Mouse (Mus musculus): ENCODE measurements around the gene Plekha5.

DNA sequence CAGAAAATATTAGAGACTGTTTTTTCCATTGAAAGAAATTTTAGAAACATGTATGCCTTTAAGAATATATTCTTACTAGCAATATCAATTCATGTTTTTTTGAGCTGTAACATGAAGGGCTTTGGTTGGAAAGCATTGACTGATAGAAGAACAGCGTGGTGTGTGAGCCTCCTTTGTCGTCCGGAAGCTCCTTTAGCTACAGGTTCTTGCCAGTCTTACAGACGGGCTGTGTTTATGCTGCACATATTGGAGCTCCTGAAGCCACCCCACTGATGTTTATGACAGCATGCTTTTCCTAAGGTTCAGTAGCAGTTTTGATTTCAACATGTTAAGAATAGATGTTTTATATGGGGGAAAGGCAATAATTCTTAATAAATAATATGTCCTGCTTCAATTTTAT, 91.7 kb downstream of the Plekha5 start:
- no peak for TF ChIP-seq CTCF (IDR thresholded peaks at IDR 0.05; ENCODE audit: low read depth, low read length)
- TF ChIP-seq POLR2A (IDR thresholded peaks at IDR 0.05; ENCODE audit: borderline replicate concordance, low read depth, low read length): no peak

Data from bone marrow macrophage, adult 2 months (primary cell).